Mouse (Mus musculus) heart, postnatal 0 days (tissue): ENCODE measurements around the gene Pax7. TPM values are rescaled to one million over a fixed set of nuclear protein-coding genes. Genes with fewer than 3 reads are reported as not detected.

ENCODE experiments used
- ATAC-seq: fragments of 200-750 bp; cut with Nextera tagmentation; 2 replicates; pipeline ENCODE4 v1.8.0; 2017; ENCODE audit warnings: low read depth, moderate number of reproducible peaks, moderate library complexity; ENCODE audit not compliant: insufficient read depth
- DNase-seq: peaks from one replicate; pipeline ENCODE4 v3.0.0-alpha.2; 2016; ENCODE audit warnings: low spot score
- H3K27ac ChIP-seq: fragments of 300-500 bp; sonication (generic); 2 replicates; pipeline ENCODE4 v1.5.1; 2014; ENCODE audit warnings: low read depth, mild to moderate bottlenecking
- H3K27me3 ChIP-seq: fragments of 300-500 bp; sonication (generic); 2 replicates; pipeline ENCODE4 v1.6.1; 2014; ENCODE audit warnings: low read length, mixed read lengths; ENCODE audit not compliant: control insufficient read depth, insufficient read depth
- H3K36me3 ChIP-seq: fragments of 300-500 bp; sonication (generic); replicated peaks from 2 replicates; pipeline ENCODE4 v1.6.1; 2014; ENCODE audit warnings: low read length, mixed read lengths; ENCODE audit not compliant: control insufficient read depth, insufficient read depth
- H3K4me1 ChIP-seq: fragments of 300-500 bp; sonication (generic); 2 replicates; pipeline ENCODE4 v1.6.1; 2014; ENCODE audit warnings: antibody characterized with exemption; ENCODE audit not compliant: control insufficient read depth, insufficient read depth
- H3K4me2 ChIP-seq: fragments of 300-500 bp; sonication (generic); 2 replicates; pipeline ENCODE4 v1.6.1; 2014; ENCODE audit warnings: low read depth, mild to moderate bottlenecking, low read length, moderate library complexity
- H3K4me3 ChIP-seq: fragments of 300-500 bp; sonication (generic); 2 replicates; pipeline ENCODE4 v1.5.1; 2014; ENCODE audit warnings: low read depth, low read length
- H3K9ac ChIP-seq: fragments of 300-500 bp; sonication (generic); replicated peaks from 2 replicates; pipeline ENCODE4 v1.6.1; 2014; ENCODE audit warnings: low read depth, low read length, mixed read lengths
- H3K9me3 ChIP-seq: fragments of 300-500 bp; sonication (generic); replicated peaks from 2 replicates; pipeline ENCODE4 v1.6.1; 2016; ENCODE audit warnings: low read length; ENCODE audit not compliant: control insufficient read depth
- CTCF ChIP-seq: IDR thresholded peaks from 2 replicates; pipeline ENCODE4 v1.5.1; 2016; ENCODE audit warnings: antibody characterized with exemption, control low read depth, low read depth
- EP300 ChIP-seq: IDR thresholded peaks from 2 replicates; pipeline ENCODE4 v1.6.1; 2016; ENCODE audit warnings: antibody characterized with exemption, low read depth
- whole genome bisulfite sequencing: fragments of 180-500 bp; shearing (Covaris S2); extraction: QIAGEN DNeasy Blood & Tissue Kit; methylation state at CpG from one replicate; pipeline ENCODE4 v1.1.7; 2014; 5-methylcytosine and 5-hydroxymethylcytosine counted together
- polyA plus RNA-seq: library from polyadenylated mRNA; unstranded; fragments of >200 nt; fragmentation: Nextera tagmentation; extraction: Ambion mirVana; gene quantifications from 2 replicates; pipeline ENCODE4 v1.2.1, GENCODE M21; 2015
- total RNA-seq: library from RNA; depleted of rRNA; stranded (reverse); fragments of >200 nt; gene quantifications from 2 replicates; pipeline ENCODE4 v1.2.3, GENCODE M21; 2014; ENCODE audit warnings: low replicate concordance

Pax7 gene
- total and polyA plus RNA-seq, 2 experiments from 2014 or later, result not detected

- Histone ChIP-seq H3K27ac (no peak overlapping the region), H3K4me3 (no peak overlapping the region), H3K9ac (no peak overlapping the region), H3K4me1 (no peaks in the 10 kb centered on the region), H3K4me2 (no peak overlapping the region), H3K27me3 (peaks cover 91% of the 10 kb centered on the region), H3K36me3 (no peaks in the 10 kb centered on the region), H3K9me3 (no peaks in the 10 kb centered on the region)
- 4% methylated on average over 18 of the region's 18 CpGs for WGBS
- TF ChIP-seq CTCF (no peak), EP300 (no peak)
- no peak for DNase-seq
- ATAC-seq, result no peak
Measured at GRCm38 (mm10) chr4:139767115-139767718, 66.1 kb downstream of the Pax7 start.

- no peak overlapping the region for H3K9ac ChIP-seq
- H3K27ac ChIP-seq, result no peak overlapping the region
- no peak for DNase-seq
- ATAC-seq, result no peak
- H3K9me3 ChIP-seq, result no peaks in the 10 kb centered on the region
- no peak overlapping the region for H3K4me3 ChIP-seq
- TF ChIP-seq CTCF (no peak), EP300 (no peak)
- H3K4me1 ChIP-seq, result no peaks in the 10 kb centered on the region
- H3K36me3 ChIP-seq, result no peaks in the 10 kb centered on the region
- peaks cover 77% of the 10 kb centered on the region for H3K27me3 ChIP-seq
- 6% methylated on average over 13 of the region's 13 CpGs for WGBS
- no peak overlapping the region for H3K4me2 ChIP-seq
Measured at GRCm38 (mm10) chr4:139761911-139762310, 71.4 kb downstream of the Pax7 start.

GRCm38 (mm10) chr4:139760736-139761135 is 72.6 kb downstream of the Pax7 start:
- H3K4me3 ChIP-seq, result no peak overlapping the region
- 61% methylated on average over 11 of the region's 11 CpGs for WGBS
- no peak overlapping the region for H3K9ac ChIP-seq
- DNase-seq (no peak), ATAC-seq (no peak)
- H3K4me2 ChIP-seq, result no peak overlapping the region
- TF ChIP-seq CTCF (no peak), EP300 (no peak)
- peaks cover 72% of the 10 kb centered on the region for H3K27me3 ChIP-seq
- no peaks in the 10 kb centered on the region for H3K9me3 ChIP-seq
- no peak overlapping the region for H3K27ac ChIP-seq
- H3K36me3 ChIP-seq, result no peaks in the 10 kb centered on the region
- no peaks in the 10 kb centered on the region for H3K4me1 ChIP-seq

- Histone ChIP-seq H3K4me3 (no peak overlapping the region), H3K27ac (no peak overlapping the region), H3K4me2 (no peak overlapping the region), H3K9me3 (no peaks in the 10 kb centered on the region), H3K9ac (no peak overlapping the region), H3K36me3 (no peaks in the 10 kb centered on the region), H3K27me3 (peaks cover 76% of the 10 kb centered on the region), H3K4me1 (no peaks in the 10 kb centered on the region)
- TF ChIP-seq EP300, result no peak
- no peak for TF ChIP-seq CTCF
- ATAC-seq (no peak), DNase-seq (no peak)
- WGBS, result 10% methylated on average over 17 of the region's 17 CpGs
Measured at GRCm38 (mm10) chr4:139758512-139759340, 74.6 kb downstream of the Pax7 start.

GRCm38 (mm10) chr4:139756931-139757330 is 76.4 kb downstream of the Pax7 start:
- no peaks in the 10 kb centered on the region for H3K36me3 ChIP-seq
- no peak overlapping the region for H3K9ac ChIP-seq
- TF ChIP-seq CTCF (no peak), EP300 (no peak)
- no peak overlapping the region for H3K4me2 ChIP-seq
- no peak overlapping the region for H3K27ac ChIP-seq
- no peaks in the 10 kb centered on the region for H3K4me1 ChIP-seq
- no peak for ATAC-seq
- H3K9me3 ChIP-seq, result no peaks in the 10 kb centered on the region
- no peak for DNase-seq
- H3K4me3 ChIP-seq, result no peak overlapping the region
- peaks cover 62% of the 10 kb centered on the region for H3K27me3 ChIP-seq
- WGBS, result 6% methylated on average over 13 of the region's 13 CpGs
